Mouse (Mus musculus) frontal cortex, postnatal 25 days (tissue): ENCODE measurements around the gene Knstrn.

Experiments used
- DNase-seq, 2 experiments: peaks; one replicate each; pipeline ENCODE4 v3.0.0; 2022; ENCODE audit warnings: low spot score in 2 of 2

Knstrn gene

GRCm38 (mm10) chr2:118790551-118791525 is 23.0 kb upstream of the Knstrn start:
- DNase-seq, result peak in 1 of 2 experiments; percentile 50

GRCm38 (mm10) chr2:118791591-118792258 is 22.1 kb upstream of the Knstrn start:
- no peak for DNase-seq

GRCm38 (mm10) chr2:118792259-118792613 is 21.6 kb upstream of the Knstrn start:
- no peak for DNase-seq

GRCm38 (mm10) chr2:118793636-118794035 is 20.2 kb upstream of the Knstrn start:
- no peak for DNase-seq

- no peak for DNase-seq
These were observed 11.2 kb upstream of the Knstrn start for GRCm38 (mm10) chr2:118802542-118803118.

GRCm38 (mm10) chr2:118804474-118804873 is 9.3 kb upstream of the Knstrn start:
- no peak for DNase-seq

GRCm38 (mm10) chr2:118805137-118805536 is 8.7 kb upstream of the Knstrn start:
- DNase-seq, result no peak

GRCm38 (mm10) chr2:118805756-118806155 is 8.0 kb upstream of the Knstrn start:
- DNase-seq, result no peak

GRCm38 (mm10) chr2:118806860-118807259 is 6.9 kb upstream of the Knstrn start:
- no peak for DNase-seq

GRCm38 (mm10) chr2:118810861-118811260 is 2.9 kb upstream of the Knstrn start:
- DNase-seq, result no peak

- DNase-seq, result no peak
These were observed 1.1 kb upstream of the Knstrn start for GRCm38 (mm10) chr2:118812724-118813123.

GRCm38 (mm10) chr2:118822800-118823199 is 9.0 kb downstream of the Knstrn start:
- no peak for DNase-seq

- DNase-seq, result no peak
These were observed 10.6 kb downstream of the Knstrn start for GRCm38 (mm10) chr2:118824396-118824795.

GRCm38 (mm10) chr2:118829096-118829495 is 15.3 kb downstream of the Knstrn start:
- DNase-seq, result no peak

GRCm38 (mm10) chr2:118834061-118834460 is 20.3 kb downstream of the Knstrn start:
- DNase-seq, result no peak

GRCm38 (mm10) chr2:118835115-118835514 is 21.3 kb downstream of the Knstrn start:
- no peak for DNase-seq

- no peak for DNase-seq
These were observed 24.5 kb downstream of the Knstrn start for GRCm38 (mm10) chr2:118838330-118838729.

- no peak for DNase-seq
These were observed 27.4 kb downstream of the Knstrn start for GRCm38 (mm10) chr2:118841186-118841585.

GRCm38 (mm10) chr2:118841774-118842173 is 28.0 kb downstream of the Knstrn start:
- DNase-seq, result no peak

- no peak for DNase-seq
These were observed 30.6 kb downstream of the Knstrn start for GRCm38 (mm10) chr2:118844427-118844826.

GRCm38 (mm10) chr2:118846246-118846645 is 32.4 kb downstream of the Knstrn start:
- DNase-seq, result no peak

- DNase-seq, result no peak
These were observed 38.0 kb downstream of the Knstrn start for GRCm38 (mm10) chr2:118851756-118852155.
